Mouse (Mus musculus): ENCODE results near the gene Alg6. TPM values are rescaled to one million over a fixed set of nuclear protein-coding genes. Genes with fewer than 3 reads are reported as not detected.

Gene Alg6
- total RNA-seq, 2 experiments from 2014 or later, result 5.6 to 9.3 TPM

Other genes starting within 250 kb of the Alg6 start
- gene Foxd3, start 59.4 kb upstream of the Alg6 start, total RNA-seq (2021), result 1 to 10 TPM in 1 of 2 experiments, under 1 TPM in 1; 0.90 to 1.1 TPM
- gene Efcab7, start 113.5 kb downstream of the Alg6 start, total RNA-seq (2021), result 1 to 10 TPM; 1.1 to 4.1 TPM
- gene Pgm1, start 213.8 kb downstream of the Alg6 start, total RNA-seq (2021), result 100 to 1,000 TPM; 226 to 234 TPM
- gene Itgb3bp, start 214.1 kb downstream of the Alg6 start, total RNA-seq (2021), result 1 to 10 TPM; 4.5 to 6.4 TPM

All from heart, postnatal 14 days (tissue).